Mouse (Mus musculus) c-Kit-negative CD71-positive TER-119-positive erythroid progenitor cells, embryonic 14.5 days (primary cell): Measurements from ENCODE around the gene Smpd3.

Experiments
- DNase-seq: peaks from one replicate; pipeline ENCODE4 v3.0.0-alpha.2; 2013; ENCODE audit warnings: low read depth, low spot score

Gene Smpd3

DNA sequence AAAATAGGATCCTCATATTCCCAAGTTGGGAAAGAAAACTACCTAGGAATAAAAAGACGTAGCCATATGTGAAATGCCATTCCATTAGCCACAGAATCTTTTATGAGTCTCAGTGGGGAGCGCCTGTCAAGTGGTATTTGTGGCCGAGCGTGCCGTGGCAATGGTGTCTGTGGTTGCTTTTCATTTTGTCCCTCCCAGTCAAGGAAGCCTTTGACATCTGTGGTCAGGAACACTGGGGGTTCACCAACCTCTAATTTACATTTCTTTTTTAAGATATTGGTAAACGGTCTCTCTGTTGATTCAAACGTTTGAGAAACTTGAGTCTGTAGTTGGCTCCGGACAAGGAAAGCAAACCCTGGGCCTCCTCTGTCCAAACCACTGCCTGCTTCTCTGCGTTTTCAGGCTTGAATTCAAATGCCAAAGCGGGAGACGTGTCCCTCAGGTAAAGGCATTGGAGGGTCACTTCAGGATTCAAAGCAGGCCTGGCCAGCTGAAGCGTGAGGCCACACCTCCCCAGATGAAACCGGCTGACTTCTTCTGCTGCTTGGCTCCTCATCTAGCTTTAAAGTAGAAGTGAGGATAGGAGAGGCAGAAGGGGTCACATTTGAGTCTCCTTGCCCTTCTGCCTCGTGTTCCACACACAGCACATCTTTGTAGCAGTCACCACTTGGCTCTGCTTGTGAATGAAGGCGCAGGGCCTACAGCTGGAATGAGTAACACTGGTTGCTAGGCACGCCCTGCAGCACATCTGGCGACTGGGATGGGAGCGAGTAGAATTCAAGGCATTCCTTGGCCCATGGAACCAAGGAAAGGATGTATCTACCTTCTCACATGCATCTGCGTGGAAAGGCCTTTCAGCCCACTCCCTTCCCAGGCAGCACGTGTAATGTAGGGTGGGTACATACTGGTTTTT is 45.0 kb downstream of the Smpd3 start:
- DNase-seq: no peak

DNA sequence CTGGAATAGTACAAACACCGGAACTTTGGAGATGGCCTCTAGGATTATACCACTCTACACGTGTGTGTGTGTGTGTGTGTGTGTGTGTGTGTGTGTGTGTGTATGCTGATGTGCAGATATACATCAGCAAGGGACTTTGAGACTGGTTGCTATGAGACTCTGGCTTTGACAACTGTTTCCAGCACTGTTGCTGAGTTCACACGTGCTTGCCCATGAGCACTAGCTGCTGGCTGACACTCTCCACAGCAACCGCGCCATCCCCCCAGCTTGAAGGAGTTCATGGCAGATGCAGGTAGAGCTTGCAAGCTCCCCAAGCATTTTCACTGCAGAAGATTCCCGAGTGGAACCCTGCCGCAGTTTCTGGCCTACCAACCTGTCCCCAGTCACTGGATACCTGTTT is 48.3 kb downstream of the Smpd3 start:
- DNase-seq: no peak

DNA sequence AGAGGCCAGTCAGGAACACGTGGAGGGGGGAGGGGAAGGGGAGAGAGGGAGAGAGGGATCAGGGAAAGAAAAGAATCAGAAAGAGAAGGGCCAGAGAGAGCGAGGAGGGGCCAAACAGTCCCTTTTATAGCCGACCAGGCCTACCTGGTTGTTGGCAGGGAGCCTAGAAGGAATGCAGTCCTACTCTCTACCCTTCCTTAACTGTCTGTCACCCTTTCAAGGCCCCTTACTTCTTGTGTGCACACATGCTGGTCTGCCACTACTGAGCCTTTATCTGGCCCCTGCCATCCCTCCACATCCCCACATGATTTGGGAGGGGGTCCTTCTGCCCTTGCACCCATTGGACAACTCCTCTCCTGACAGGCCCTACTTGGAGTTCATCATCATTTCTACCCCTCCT is 49.1 kb downstream of the Smpd3 start:
- no peak for DNase-seq

DNA sequence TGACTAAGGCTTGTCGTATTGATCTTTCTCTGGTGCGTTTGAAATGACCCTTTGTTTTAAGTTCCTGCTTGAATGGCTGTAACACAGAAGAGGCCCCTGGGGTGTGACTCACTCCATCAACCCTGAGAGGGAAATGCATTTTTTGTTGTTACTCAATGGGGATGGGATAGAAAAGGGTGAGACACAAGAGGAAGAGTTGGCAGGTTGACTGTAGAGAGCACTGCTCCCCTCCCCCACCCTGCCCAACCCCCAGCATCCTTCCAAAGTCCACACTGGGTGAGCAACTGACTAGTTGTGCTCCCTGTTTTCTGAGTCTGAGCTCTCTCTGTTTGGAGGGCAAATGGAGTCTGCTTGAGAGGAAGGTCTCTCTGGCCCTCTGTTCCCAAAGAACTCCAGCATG is 50.3 kb downstream of the Smpd3 start:
- no peak for DNase-seq

DNA sequence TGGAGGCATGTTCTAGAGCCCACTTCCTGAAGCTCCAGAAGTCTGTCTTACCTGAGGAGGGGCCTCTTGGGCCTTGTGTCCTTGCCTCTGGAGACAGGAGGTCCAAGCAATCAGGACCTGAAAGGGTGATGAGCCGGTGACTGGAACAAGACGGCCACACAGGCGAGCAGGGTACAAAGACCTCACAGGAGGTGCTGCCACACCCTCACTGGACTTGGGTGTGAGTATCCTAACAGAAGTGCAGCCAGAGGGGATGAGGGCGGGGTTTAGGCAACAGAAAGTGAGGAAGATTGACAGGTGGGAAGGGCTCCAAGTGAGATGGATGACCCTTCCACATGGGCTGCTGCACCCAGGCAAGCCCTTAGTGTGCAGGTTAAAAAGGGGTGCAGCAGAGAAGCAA is 56.9 kb downstream of the Smpd3 start:
- DNase-seq: no peak

DNA sequence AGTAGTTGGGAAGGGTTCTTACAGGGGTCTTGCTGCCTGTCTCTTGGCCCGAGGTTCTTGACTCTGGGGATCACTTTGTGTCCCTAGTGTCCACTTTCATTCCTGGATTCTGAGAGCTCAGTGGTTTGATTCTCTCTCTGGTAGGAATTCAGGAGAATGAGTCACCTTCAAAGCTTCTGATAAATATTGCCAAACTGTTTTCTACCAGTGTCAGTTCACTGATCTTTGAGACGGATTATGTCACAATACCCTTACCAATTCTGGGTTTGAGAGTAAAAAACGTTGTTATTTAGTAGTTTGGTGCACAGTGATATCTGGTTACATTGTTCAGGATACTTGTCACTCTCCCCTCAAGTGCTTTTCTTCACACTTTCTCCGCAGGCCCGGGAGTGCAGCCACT is 57.6 kb downstream of the Smpd3 start:
- no peak for DNase-seq

DNA sequence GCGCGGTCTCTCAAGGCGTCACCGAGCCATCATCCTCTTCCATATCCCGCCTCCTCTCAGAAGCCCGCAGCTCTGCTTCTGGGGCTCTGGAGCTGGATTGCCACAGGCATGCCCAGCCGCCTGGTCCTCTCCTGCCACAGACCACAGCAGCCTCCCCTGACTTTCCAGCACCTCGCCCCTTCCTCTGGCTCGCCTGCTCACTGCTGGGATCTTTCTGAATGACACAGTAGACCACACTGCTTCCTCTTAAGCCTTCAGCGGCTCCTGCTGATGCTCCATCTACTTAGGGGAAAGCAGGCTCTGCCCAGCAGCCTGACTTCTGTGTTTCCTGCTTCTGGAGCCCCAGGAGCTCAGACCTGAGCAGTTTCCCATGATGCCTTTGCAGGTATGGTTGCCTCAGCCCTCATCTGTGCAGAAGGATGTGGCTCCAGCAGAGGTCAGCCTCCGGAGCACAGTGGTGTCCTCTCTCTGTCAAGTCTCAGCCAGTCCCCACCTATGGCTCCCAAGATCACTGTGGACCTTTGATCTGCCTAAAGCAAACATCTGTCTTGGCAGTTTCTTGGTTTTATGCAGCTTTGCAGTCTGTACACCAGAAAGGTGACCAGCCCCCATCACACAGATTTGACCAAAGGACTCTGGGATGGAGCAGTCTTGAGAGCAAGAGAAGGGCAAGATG is 59.3 kb downstream of the Smpd3 start:
- no peak for DNase-seq

DNA sequence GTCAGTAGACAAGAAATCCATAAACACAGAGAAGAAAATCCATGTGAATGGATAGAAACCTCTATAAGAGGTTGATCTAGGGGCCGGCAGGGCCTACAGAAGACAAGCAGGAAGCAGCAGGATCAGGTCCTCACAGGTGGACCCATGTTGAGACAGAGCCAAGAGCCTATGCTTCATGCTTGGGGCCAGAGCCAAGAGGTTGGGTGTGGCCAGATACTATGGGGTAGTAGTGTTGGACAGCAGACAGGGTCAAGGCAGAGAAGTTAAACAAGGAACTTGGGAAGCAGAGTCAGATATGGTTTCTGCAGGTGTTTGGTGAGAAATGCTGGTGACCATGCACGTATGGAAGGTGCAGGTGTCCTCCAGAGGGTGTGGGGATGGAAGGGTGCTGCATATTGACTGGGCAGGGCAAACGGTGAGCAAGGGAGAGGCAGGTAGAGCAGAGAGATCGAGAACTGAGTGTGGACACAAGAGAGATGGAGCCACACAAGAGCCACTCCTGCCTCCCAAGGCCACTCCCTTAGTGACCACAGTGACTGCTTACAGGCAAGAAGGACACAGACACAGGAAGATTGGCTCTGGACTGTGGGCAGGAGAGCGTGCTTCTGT is 61.0 kb downstream of the Smpd3 start:
- no peak for DNase-seq

DNA sequence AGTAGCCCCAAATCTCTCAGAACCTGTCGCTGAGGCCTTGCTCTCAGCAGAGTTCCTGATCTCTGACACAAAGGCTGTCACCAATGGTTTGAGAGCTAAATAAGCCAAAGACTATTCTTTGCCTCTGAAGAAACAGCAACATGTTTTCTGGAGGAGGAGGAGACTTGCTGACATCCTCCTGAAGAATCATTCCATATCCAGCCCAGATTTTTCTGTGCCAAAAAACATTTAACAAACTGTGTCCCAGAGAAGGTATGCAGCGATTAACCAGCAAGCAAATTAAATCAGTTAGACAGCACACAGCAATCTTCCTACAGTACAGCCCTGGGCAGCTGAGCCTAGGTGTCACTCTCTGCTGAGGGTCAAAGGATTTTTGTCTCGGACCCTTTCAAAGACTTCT is 64.3 kb downstream of the Smpd3 start:
- DNase-seq: no peak

DNA sequence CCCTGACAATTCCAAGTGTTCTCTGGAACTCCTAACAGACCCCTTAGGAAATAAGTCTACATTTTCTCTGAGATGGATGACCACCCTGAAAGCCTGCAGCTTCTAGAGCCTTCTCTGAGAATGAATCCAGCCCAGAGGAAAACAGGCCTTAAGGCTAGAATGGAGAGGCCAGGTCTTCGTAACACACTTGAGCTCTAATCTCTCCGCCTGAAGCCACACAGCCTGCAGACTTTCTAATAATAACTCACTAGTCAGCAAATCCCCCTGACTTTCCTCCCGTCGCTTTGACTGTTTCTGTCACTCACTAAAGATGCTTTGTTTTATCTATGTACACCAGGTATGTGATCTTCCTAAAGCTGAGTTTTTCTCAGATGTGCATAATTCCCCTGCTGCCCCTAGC is 66.4 kb downstream of the Smpd3 start:
- DNase-seq: no peak

DNA sequence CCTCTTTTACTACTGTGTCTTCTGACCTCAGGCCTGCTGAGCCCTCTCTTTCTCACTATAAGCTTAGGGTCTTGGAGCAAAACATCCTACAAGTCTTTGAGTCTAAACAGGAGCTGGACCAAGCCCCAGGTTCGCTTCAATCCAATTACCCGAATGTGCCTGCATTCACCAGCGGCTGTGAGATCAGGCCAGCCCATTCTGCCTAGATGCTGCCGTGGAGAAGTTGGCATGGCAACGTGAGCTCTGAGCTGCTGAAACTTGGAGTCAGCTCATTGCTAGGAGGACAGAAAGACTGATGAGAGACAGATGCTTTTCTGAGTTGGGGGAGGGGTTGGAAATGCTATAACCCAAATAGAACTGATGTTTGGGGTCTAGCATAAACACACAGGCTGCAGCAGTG is 67.0 kb downstream of the Smpd3 start:
- no peak for DNase-seq

DNA sequence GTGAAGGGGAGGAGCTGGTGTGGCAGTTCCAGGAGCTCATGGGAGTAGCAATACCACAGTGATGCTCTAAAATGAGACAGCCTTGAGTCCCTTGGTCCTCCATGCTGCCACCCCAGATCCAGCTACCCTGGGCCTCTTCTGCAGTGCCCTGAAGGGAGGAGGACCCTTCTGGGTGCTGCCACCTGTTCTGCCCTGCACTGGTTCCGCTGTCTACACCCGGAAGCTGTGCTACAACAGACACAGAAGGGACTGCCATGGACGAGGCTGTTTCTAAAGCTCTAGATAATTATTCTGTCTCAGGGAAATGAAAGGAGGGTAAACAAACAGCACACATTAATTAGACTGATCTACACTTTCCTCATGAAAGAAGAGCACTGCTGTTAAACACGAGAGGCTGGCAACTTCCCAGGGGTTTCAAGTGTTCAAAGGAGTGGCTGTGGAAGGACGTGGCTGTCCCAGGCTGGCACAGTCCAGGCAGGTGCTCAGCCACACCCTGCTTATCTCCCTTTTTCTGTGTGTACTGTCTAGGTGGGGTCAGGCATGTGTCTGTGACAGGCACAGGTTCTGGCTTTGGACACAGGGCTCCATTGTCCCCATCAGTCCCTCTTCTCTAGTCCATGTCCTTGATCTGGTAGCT is 69.0 kb downstream of the Smpd3 start:
- no peak for DNase-seq

DNA sequence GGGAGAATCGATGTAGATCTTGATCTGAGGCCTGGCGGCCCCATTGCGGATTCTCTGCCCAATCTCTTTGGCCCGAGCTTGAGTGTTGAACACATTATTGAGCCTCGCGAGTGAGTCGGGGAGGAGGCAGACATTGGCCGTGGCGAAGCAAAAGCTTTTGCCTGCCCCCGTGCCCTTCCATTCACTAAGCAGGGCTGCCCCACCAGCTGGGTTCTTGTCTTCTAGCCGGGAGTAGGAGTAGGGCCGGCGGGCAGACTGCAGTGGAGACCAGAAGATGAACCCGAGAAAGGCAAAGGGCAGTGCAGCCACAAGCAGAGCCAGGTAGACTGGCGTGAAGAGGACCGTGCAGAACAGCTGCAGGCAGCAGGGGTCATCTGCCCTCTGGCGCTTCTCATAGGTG is 72.4 kb downstream of the Smpd3 start:
- no peak for DNase-seq

DNA sequence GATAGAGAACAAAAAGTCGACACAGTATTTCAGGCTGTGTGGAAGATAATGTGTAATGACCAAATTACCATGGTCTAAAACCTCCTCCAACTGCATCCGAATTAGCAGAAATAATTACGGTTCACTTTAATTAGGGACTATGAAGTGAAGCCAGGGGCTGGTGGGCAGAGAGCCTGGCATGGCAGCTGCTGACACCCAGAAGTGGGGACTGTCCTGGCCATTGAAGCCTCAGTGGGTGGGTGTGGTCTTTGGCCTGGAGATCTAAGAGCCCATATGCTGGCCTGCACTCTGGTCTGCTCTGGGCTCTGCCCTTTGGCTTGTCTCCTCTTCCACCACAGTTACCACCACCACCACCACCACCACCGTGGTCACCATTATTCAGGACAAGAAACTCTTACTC is 73.9 kb downstream of the Smpd3 start:
- DNase-seq: no peak

DNA sequence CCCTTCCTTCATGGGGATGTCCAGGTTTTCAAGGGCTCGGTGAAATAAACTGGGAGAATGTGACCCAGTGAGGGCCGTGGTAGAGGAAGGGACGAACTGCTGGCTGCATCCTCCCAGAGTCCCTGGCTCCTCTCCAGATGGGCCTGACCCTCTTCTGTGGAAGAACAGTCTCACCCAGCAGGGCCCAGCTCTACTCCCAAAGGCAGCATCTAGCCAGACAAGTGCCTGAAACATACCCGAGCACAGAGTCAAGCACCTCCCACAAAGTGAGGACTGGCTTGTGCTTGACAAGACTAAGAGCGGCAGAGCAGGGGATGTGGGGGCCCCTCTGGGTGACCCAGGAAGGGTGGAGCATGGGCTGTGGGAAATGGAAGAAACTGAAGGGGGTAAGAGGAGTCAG is 75.4 kb downstream of the Smpd3 start:
- no peak for DNase-seq

DNA sequence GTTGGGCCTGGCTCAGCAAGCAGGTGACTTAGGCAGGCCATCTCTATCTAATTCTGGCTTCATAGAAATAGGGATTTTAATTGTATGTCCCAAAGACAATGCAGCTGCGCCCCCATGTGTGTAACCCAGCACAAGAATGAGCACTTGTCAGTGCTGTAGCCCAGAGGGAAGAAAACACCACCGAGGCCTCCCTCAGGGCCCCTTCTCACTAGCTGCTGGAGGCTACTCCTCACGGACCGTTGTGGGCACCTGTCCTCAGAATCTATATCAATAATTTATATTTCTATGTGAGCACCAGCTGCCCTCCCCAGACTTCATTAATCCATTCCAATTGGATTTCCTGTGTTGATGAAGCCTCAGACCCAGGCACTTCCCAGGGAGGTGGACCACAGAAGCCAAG is 76.9 kb downstream of the Smpd3 start:
- DNase-seq: no peak

DNA sequence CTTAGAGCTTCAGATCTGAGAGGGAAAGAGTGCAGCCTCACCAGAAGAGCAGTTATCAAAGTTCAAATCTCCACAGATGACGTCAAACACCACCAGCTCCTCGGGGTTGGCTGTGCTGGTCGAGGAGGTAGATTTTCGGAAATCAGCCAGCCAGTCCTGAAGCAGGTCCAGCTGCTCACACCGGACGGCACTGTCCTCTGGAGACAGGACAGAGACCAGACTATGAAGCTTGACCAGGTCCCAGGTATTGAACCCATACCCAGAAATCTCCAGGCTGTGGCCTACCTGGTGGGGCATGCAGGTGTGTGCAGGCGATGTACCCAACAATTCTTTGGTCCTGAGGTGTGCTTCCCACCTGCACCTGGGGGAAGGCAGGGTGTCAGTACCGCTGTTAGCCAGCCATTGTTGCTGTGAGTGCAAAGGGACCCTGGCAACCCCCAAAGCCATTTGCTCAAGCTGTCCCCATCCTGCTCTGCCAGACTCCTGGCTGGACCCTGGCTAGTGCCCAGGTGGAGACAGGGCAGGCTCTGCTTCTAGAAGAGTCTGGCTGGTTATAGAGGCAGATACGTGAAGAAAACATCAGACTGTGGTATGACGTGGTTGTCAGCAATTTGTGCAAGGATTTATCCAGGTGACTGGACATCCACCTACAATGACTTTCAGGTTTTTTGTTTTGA is 78.1 kb downstream of the Smpd3 start:
- no peak for DNase-seq

DNA sequence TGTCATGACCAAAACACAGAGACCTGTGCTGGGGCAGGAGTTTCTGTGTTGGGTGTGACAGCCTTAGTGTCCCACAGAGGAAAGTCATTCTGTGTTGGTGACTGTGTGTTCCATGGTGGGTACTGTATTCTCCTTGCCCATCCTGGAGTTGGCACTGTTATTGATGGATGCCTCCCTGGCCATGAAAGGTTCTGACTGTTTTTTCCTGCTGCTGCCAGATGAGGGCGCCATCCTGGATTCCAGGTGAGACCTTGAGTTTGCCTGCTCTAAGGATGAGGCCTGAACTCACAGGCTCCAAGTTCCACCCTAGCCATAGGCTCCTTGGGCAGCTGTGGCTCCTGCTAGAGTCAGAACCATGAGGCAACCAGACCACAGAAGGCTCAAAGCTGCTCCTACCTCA is 79.6 kb downstream of the Smpd3 start:
- DNase-seq: no peak

DNA sequence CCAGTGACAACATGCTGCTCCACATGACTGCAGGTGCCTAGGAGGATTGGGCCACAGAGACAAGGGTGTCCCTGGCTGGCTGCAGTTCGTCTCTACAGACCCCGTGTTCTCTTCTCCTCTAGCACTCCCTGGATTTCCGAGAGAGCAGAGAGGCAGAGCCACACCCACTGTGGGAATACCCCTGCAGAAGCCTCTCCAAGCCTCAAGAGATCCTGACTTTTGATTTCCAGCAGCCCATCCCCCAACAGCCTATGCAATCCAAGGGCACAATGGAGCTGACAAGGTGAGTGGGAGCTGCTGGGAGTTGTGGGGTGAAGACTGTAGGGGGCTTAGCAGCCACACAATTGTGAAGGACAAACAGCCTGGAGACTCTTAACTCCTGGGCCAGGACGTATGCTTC is 87.6 kb downstream of the Smpd3 start:
- no peak for DNase-seq

DNA sequence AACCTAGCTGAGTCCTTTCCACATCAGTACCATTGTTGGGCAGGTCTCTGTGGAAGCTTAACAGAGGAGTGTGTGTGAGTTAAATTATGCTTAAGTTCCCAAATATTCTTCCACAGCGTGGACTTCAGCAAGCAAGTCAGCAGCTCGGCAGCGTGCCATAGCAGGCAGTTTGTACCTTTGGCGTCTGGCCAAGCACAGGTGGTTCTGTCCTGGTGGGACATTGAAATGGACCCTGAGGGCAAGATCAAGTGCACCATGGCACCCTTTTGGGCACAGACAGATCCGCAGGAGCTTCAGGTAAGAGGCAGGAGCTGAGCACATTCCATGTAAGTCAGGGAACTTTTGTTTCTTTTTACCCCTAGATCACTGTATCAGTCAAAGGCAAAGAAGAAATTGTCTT is 100.7 kb downstream of the Smpd3 start:
- DNase-seq: no peak

DNA sequence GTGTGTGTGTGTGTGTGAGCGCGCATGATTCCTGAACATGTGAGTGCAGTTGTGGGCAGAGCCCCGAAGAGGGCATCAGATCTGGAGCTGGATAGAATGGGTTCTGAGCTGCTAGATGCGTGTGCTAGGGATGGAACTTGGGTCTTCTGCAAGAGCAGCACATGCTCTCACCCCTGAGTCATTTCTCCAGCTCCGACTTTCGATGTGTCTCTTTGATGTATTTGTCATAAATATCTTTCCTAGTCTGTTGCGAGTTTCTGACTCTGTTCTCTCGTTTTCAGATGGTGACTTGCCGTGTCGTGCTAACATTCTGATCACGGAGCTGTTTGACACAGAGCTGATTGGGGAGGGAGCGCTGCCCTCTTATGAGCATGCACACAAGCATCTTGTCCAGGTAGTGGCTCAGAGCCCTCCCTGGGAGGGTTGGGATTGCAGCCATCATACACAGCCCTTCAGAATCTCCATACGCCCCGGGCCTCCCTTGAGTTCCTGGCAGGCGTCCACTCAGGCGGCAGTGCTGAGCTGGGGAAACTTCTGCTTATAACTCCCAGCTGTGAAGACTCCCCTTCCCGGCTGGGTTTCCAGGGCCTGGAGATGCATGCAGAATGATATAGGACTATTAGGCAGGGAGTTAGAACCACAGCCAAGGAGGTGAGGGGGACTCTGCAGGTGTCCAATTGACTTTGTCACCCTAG is 103.1 kb downstream of the Smpd3 start:
- DNase-seq: no peak
